17 mouse cellular contexts compared by ENCODE assay signal in the genomic region with DNA sequence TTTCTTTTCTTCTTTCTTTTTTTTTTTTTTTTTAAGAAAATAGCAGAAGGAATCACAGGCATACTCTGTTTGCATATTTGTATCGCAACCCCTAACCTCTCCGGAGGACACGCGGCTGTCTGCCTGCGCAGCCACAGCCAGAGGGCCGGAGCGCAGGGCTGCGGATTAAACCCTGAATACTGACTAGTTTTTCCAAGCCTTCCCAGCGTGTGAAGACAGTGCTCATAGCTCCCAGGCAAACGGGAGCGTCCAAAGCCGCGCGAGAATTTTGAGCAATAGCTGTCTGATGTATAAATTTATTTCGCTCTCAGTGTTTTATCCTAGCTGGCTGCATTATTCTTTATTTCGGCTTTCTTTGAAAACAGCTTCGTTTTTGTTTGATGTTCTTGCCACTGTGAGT. TPM values are rescaled to one million over a fixed set of nuclear protein-coding genes. Genes with fewer than 3 reads are reported as not detected.
DNase-seq lines count a peak whose midpoint lies in the region; ATAC-seq and TF ChIP-seq lines count a peak whose summit lies in the region.
"Had no signal": no experiment of that assay in that cellular context is flagged by ENCODE, and none has a peak within 500 bp of the region (broad histone marks: within the 10 kb centered on the region; RNA-seq: fewer than 3 reads in every experiment).

No protein-coding gene starts in this region.

- no peak overlapping the region for H3K4me3 ChIP-seq in kidney, postnatal 0 days (replicated peaks; ENCODE audit: low read depth, low read length)
- H3K4me3 ChIP-seq in kidney, adult 2 months (ENCODE audit: insufficient read depth, low read depth, low read length), result no peak overlapping the region
- H3K4me3 ChIP-seq in embryonic facial prominence, embryonic 11.5 days (ENCODE audit: low read depth, low read length), result no peak overlapping the region
- H3K4me3 ChIP-seq in midbrain, embryonic 14.5 days (replicated peaks; ENCODE audit: low read depth, low read length), result no peak overlapping the region
- H3K4me3 ChIP-seq: embryonic facial prominence, embryonic 15.5 days; lung, embryonic 15.5 days had no signal

- DNase-seq in kidney, postnatal 0 days (ENCODE audit: low spot score), result peak; percentile 11
- no peak for DNase-seq in kidney, adult 2 months
- peak; percentile 48 for DNase-seq in brain, embryonic 14.5 days (ENCODE audit: low read depth)
- DNase-seq in embryonic facial prominence, embryonic 11.5 days (ENCODE audit: low spot score), result peak; percentile 11
- peak; percentile 78 for DNase-seq in midbrain, embryonic 14.5 days
- DNase-seq in T-cell, adult 2 months (ENCODE audit: low spot score), result no peak
- DNase-seq: adrenal gland, postnatal 10 days; cerebellum, adult 9-11 months; heart, postnatal 10 days; left cerebral cortex, postnatal 4 days; right cerebral cortex, postnatal 25 days had no signal

- no peak for ATAC-seq in kidney, postnatal 0 days (replicated peaks; ENCODE audit: low FRiP score, low read depth)
- no peak for ATAC-seq in embryonic facial prominence, embryonic 11.5 days (replicated peaks; ENCODE audit: insufficient number of reproducible peaks, low FRiP score, low TSS enrichment, low read depth)
- no peak for ATAC-seq in midbrain, embryonic 14.5 days (ENCODE audit: low FRiP score, low TSS enrichment)
- ATAC-seq in megakaryocyte, adult 5-6 weeks (ENCODE audit: poor library complexity, severe bottlenecking), result no peak
- ATAC-seq: forebrain, embryonic 16.5 days had no signal

- no peak overlapping the region for H3K9ac ChIP-seq in kidney, postnatal 0 days (ENCODE audit: low read depth, low read length)
- no peak overlapping the region for H3K9ac ChIP-seq in embryonic facial prominence, embryonic 11.5 days (replicated peaks; ENCODE audit: low read length)
- H3K9ac ChIP-seq in midbrain, embryonic 14.5 days (replicated peaks; ENCODE audit: low read length), result no peak overlapping the region
- H3K9ac ChIP-seq: embryonic facial prominence, embryonic 15.5 days; lung, embryonic 15.5 days had no signal

- no peaks in the 10 kb centered on the region for H3K36me3 ChIP-seq in kidney, postnatal 0 days (ENCODE audit: insufficient read depth, low read length)
- H3K36me3 ChIP-seq in kidney, adult 2 months (ENCODE audit: control insufficient read depth, insufficient read depth, low read length), result no peaks in the 10 kb centered on the region
- no peaks in the 10 kb centered on the region for H3K36me3 ChIP-seq in embryonic facial prominence, embryonic 11.5 days (replicated peaks; ENCODE audit: control insufficient read depth, insufficient read depth, low read depth, low read length)
- H3K36me3 ChIP-seq in midbrain, embryonic 14.5 days (ENCODE audit: control insufficient read depth, insufficient read depth, low read length), result no peaks in the 10 kb centered on the region
- H3K36me3 ChIP-seq: embryonic facial prominence, embryonic 15.5 days; G1E; lung, embryonic 15.5 days had no signal

- H3K9me3 ChIP-seq in kidney, postnatal 0 days (replicated peaks; ENCODE audit: low read length), result no peaks in the 10 kb centered on the region
- no peaks in the 10 kb centered on the region for H3K9me3 ChIP-seq in embryonic facial prominence, embryonic 11.5 days (replicated peaks; ENCODE audit: control insufficient read depth, low read length)
- H3K9me3 ChIP-seq in midbrain, embryonic 14.5 days (ENCODE audit: control insufficient read depth, low read length), result no peaks in the 10 kb centered on the region
- H3K9me3 ChIP-seq: embryonic facial prominence, embryonic 15.5 days; G1E; lung, embryonic 15.5 days had no signal

- TF ChIP-seq POLR2A in kidney, adult 2 months (IDR thresholded peaks at IDR 0.05; ENCODE audit: low read depth, low read length), result no peak
- no peak for TF ChIP-seq POLR2A in brain, embryonic 14.5 days (IDR thresholded peaks at IDR 0.05; ENCODE audit: borderline replicate concordance, extremely low read depth, insufficient read depth, insufficient read length, poor library complexity, severe bottlenecking)

- H3K4me2 ChIP-seq in kidney, postnatal 0 days (ENCODE audit: low read length), result no peak overlapping the region
- H3K4me2 ChIP-seq in embryonic facial prominence, embryonic 11.5 days (ENCODE audit: low read depth, low read length), result no peak overlapping the region
- peak overlapping the region; percentile 18; the same call in 1 of the 2 replicates for H3K4me2 ChIP-seq in midbrain, embryonic 14.5 days (ENCODE audit: low read length)
- H3K4me2 ChIP-seq: embryonic facial prominence, embryonic 15.5 days; liver, embryonic 11.5 days; lung, embryonic 15.5 days had no signal

- 56% methylated on average over 17 of the region's 17 CpGs for WGBS in kidney, postnatal 0 days
- WGBS in kidney, adult 2 months, result 69% methylated on average over 17 of the region's 17 CpGs
- WGBS in embryonic facial prominence, embryonic 11.5 days, result 47% methylated on average over 17 of the region's 17 CpGs
- WGBS in midbrain, embryonic 14.5 days, result 24% methylated on average over 17 of the region's 17 CpGs

- no peak overlapping the region for H3K27ac ChIP-seq in kidney, postnatal 0 days
- H3K27ac ChIP-seq in kidney, adult 2 months (ENCODE audit: insufficient read depth, low read depth, low read length), result no peak overlapping the region
- no peak overlapping the region for H3K27ac ChIP-seq in embryonic facial prominence, embryonic 11.5 days (replicated peaks; ENCODE audit: low read depth, low read length)
- no peak overlapping the region for H3K27ac ChIP-seq in midbrain, embryonic 14.5 days (replicated peaks; ENCODE audit: low read depth, low read length)
- H3K27ac ChIP-seq: embryonic facial prominence, embryonic 15.5 days; lung, embryonic 15.5 days had no signal

- TF ChIP-seq CTCF in kidney, postnatal 0 days (IDR thresholded peaks at IDR 0.05; ENCODE audit: low read depth), result no peak
- no peak for TF ChIP-seq CTCF in kidney, adult 2 months (conservative IDR thresholded peaks at IDR 0.05; ENCODE audit: insufficient read depth, insufficient read length, low read depth, low read length)
- TF ChIP-seq CTCF in brain, embryonic 14.5 days (IDR thresholded peaks at IDR 0.05; ENCODE audit: borderline replicate concordance, extremely low read depth, insufficient read depth, insufficient read length), result no peak

- H3K4me1 ChIP-seq in kidney, postnatal 0 days (replicated peaks; ENCODE audit: insufficient read depth, low read length), result no peaks in the 10 kb centered on the region
- H3K4me1 ChIP-seq in kidney, adult 2 months (ENCODE audit: control insufficient read depth, insufficient read depth, low read length), result no peaks in the 10 kb centered on the region
- H3K4me1 ChIP-seq in embryonic facial prominence, embryonic 11.5 days (ENCODE audit: control insufficient read depth, insufficient read depth, low read length), result no peaks in the 10 kb centered on the region
- H3K4me1 ChIP-seq in midbrain, embryonic 14.5 days (ENCODE audit: control insufficient read depth, insufficient read depth, low read length), result peaks cover 3% of the 10 kb centered on the region
- H3K4me1 ChIP-seq: embryonic facial prominence, embryonic 15.5 days; lung, embryonic 15.5 days had no signal

- no peaks in the 10 kb centered on the region for H3K27me3 ChIP-seq in kidney, postnatal 0 days (ENCODE audit: insufficient read depth, low read length)
- H3K27me3 ChIP-seq in kidney, adult 2 months (replicated peaks; ENCODE audit: control insufficient read depth, insufficient read depth, low read length), result no peaks in the 10 kb centered on the region
- H3K27me3 ChIP-seq in embryonic facial prominence, embryonic 11.5 days (ENCODE audit: control insufficient read depth, insufficient read depth, low read length), result no peaks in the 10 kb centered on the region
- no peaks in the 10 kb centered on the region for H3K27me3 ChIP-seq in midbrain, embryonic 14.5 days (ENCODE audit: control insufficient read depth, insufficient read depth, low read length)
- H3K27me3 ChIP-seq: embryonic facial prominence, embryonic 15.5 days; lung, embryonic 15.5 days had no signal

RNA-seq across cellular contexts. Expression of gene Lsm14a, which starts 51.1 kb away (rescaled TPM):
- 78.7 and 82.0 TPM in 2 replicates for polyA plus RNA-seq in kidney, postnatal 0 days (2015; fragmentation: Nextera tagmentation; extraction: Ambion mirVana)
- 41.5 and 48.1 TPM in 2 replicates for polyA plus RNA-seq in kidney, adult 2 months (2012; rRNA removed)
- 68.7 and 83.9 TPM in 2 replicates for polyA plus RNA-seq in brain, embryonic 14.5 days (2012; rRNA removed)
- 73.6 and 78.7 TPM in 2 replicates for polyA plus RNA-seq in embryonic facial prominence, embryonic 11.5 days (2014; fragmentation: Nextera tagmentation; extraction: Ambion mirVana)
- polyA plus RNA-seq in midbrain, embryonic 14.5 days (2014; fragmentation: Nextera tagmentation; extraction: Ambion mirVana), result 46.1 and 48.9 TPM in 2 replicates
- 118 and 135 TPM in 2 replicates for total RNA-seq in megakaryocyte, adult 5-6 weeks (2015)
- total RNA-seq in megakaryocyte, adult 5-6 weeks (2017), result 85.4 and 90.6 TPM in 2 replicates

Comparison
In these comparisons a context has a peak if more than half of its experiments do, and no peak if none do; other contexts are left out.
1. DNase-seq: peak in kidney, postnatal 0 days (single experiment), brain, embryonic 14.5 days (single experiment), embryonic facial prominence, embryonic 11.5 days (single experiment) and midbrain, embryonic 14.5 days (single experiment); none in kidney, adult 2 months (single experiment) and T-cell, adult 2 months (single experiment).